Mouse (Mus musculus): Measurements from ENCODE around the gene Sdf4.

DNA sequence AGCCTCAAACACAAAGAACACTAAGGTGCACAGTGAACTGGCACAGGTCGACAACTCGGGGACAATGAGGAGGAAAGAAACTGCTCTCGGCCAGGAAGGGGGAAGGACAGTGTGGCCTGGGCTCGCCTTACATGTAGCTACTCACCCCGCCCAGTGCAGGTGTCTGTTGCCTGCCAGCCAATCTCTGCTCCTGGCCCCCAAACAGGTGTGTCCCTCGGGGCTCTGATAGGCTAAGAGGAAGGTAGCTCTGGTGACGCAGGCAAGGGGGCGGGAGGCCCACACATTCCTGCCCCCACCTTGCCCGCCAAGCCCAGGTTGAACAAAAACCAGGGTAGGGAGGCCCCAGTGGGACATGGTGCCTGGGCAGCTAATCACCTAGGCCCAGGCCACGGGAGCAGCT lies 67.0 kb downstream of the Sdf4 start:
- no peak for TF ChIP-seq POLR2A (IDR thresholded peaks at IDR 0.05; ENCODE audit: extremely low read depth, insufficient read depth, low read length)
- no peak for TF ChIP-seq CTCF (IDR thresholded peaks at IDR 0.05; ENCODE audit: extremely low read depth, insufficient read depth, low read length)
